Mouse (Mus musculus) forebrain, embryonic 15.5 days (tissue): Measurements from ENCODE around the gene Nell2. TPM values are rescaled to one million over a fixed set of nuclear protein-coding genes. Genes with fewer than 3 reads are reported as not detected.

Experiments used
- ATAC-seq: fragments of 200-750 bp; cut with Nextera tagmentation; replicated peaks from 2 replicates; pipeline ENCODE4 v1.8.0; 2017; ENCODE audit warnings: mild to moderate bottlenecking, moderate TSS enrichment, moderate library complexity
- H3K27ac ChIP-seq: fragments of 300-500 bp; sonication (generic); replicated peaks from 2 replicates; pipeline ENCODE4 v1.5.1; 2015; ENCODE audit warnings: mild to moderate bottlenecking, inconsistent platforms
- H3K27me3 ChIP-seq: fragments of 300-500 bp; sonication (generic); 2 replicates; pipeline ENCODE4 v1.6.1; 2015; ENCODE audit warnings: inconsistent platforms
- H3K36me3 ChIP-seq: fragments of 300-500 bp; sonication (generic); 2 replicates; pipeline ENCODE4 v1.6.1; 2015; ENCODE audit warnings: mild to moderate bottlenecking, inconsistent platforms
- H3K4me1 ChIP-seq: fragments of 300-500 bp; sonication (generic); 2 replicates; pipeline ENCODE4 v1.6.1; 2015; ENCODE audit warnings: inconsistent platforms
- H3K4me2 ChIP-seq: fragments of 300-500 bp; sonication (generic); replicated peaks from 2 replicates; pipeline ENCODE4 v1.6.1; 2015; ENCODE audit warnings: mild to moderate bottlenecking, inconsistent platforms
- H3K4me3 ChIP-seq: fragments of 300-500 bp; sonication (generic); 2 replicates; pipeline ENCODE4 v1.5.1; 2015; ENCODE audit warnings: mild to moderate bottlenecking, inconsistent platforms
- H3K9ac ChIP-seq: fragments of 300-500 bp; sonication (generic); replicated peaks from 2 replicates; pipeline ENCODE4 v1.6.1; 2015; ENCODE audit warnings: mild to moderate bottlenecking, inconsistent platforms
- H3K9me3 ChIP-seq: fragments of 300-500 bp; sonication (generic); 2 replicates; pipeline ENCODE4 v1.6.1; 2016; ENCODE audit warnings: inconsistent platforms
- WGBS: fragments of 180-500 bp; shearing (Covaris S2); methylation state at CpG from one replicate; pipeline ENCODE4 v1.1.7; 2015; ENCODE audit warnings: mixed read lengths; 5-methylcytosine and 5-hydroxymethylcytosine counted together
- polyA plus RNA-seq: library from polyadenylated mRNA; unstranded; fragments of >200 nt; fragmentation: Nextera tagmentation; extraction: Ambion mirVana; gene quantifications from 2 replicates; pipeline ENCODE4 v1.2.1, GENCODE M21; 2015

Nell2 gene
- polyA plus RNA-seq, 1 experiment from 2014 or later, result 213 TPM

- no peak for ATAC-seq
- Histone ChIP-seq H3K4me2 (no peak overlapping the region), H3K9ac (no peak overlapping the region), H3K27me3 (no peaks in the 10 kb centered on the region), H3K27ac (peak overlapping the region; percentile 85), H3K9me3 (no peaks in the 10 kb centered on the region), H3K4me1 (peaks cover 11% of the 10 kb centered on the region), H3K4me3 (no peak overlapping the region), H3K36me3 (no peaks in the 10 kb centered on the region)
- 44% methylated on average over 9 of the region's 9 CpGs for WGBS
Measured at GRCm38 (mm10) chr15:95193661-95194280, 334.6 kb downstream of the Nell2 start.

GRCm38 (mm10) chr15:95192951-95193350 lies 335.4 kb downstream of the Nell2 start:
- ATAC-seq, result 0 out of 2 replicates have a peak, but pooled peaks have one; percentile 43
- no peak overlapping the region for H3K9ac ChIP-seq
- 66% methylated on average over 8 of the region's 8 CpGs for WGBS
- no peaks in the 10 kb centered on the region for H3K27me3 ChIP-seq
- H3K4me3 ChIP-seq, result no peak overlapping the region
- H3K9me3 ChIP-seq, result no peaks in the 10 kb centered on the region
- H3K36me3 ChIP-seq, result no peaks in the 10 kb centered on the region
- H3K27ac ChIP-seq, result peak overlapping the region; percentile 85
- H3K4me1 ChIP-seq, result peaks cover 11% of the 10 kb centered on the region
- H3K4me2 ChIP-seq, result no peak overlapping the region

- Histone ChIP-seq H3K9ac (no peak overlapping the region), H3K27me3 (no peaks in the 10 kb centered on the region), H3K27ac (peak overlapping the region; percentile 51), H3K36me3 (no peaks in the 10 kb centered on the region), H3K4me1 (peaks cover 16% of the 10 kb centered on the region), H3K4me2 (0 out of 2 replicates have a peak overlapping the region, but pooled peaks have one; percentile 2), H3K4me3 (no peak overlapping the region), H3K9me3 (no peaks in the 10 kb centered on the region)
- 33% methylated on average over 10 of the region's 10 CpGs for WGBS
- peak; percentile 89 for ATAC-seq
Measured at GRCm38 (mm10) chr15:95186226-95186625, 342.1 kb downstream of the Nell2 start.

- no peaks in the 10 kb centered on the region for H3K36me3 ChIP-seq
- H3K4me2 ChIP-seq, result peak overlapping the region; percentile 2; the same call in 1 of the 2 replicates
- WGBS, result 43% methylated on average over 9 of the region's 9 CpGs
- no peak overlapping the region for H3K9ac ChIP-seq
- H3K4me1 ChIP-seq, result peaks cover 16% of the 10 kb centered on the region
- no peak; the same call in 1 of the 2 replicates for ATAC-seq
- H3K9me3 ChIP-seq, result no peaks in the 10 kb centered on the region
- no peaks in the 10 kb centered on the region for H3K27me3 ChIP-seq
- H3K4me3 ChIP-seq, result no peak overlapping the region
- no peak overlapping the region for H3K27ac ChIP-seq
Measured at GRCm38 (mm10) chr15:95185419-95185818, 342.9 kb downstream of the Nell2 start.

- H3K4me1 ChIP-seq, result peaks cover 16% of the 10 kb centered on the region
- 89% methylated on average over 5 of the region's 5 CpGs for WGBS
- H3K27ac ChIP-seq, result no peak overlapping the region
- H3K4me3 ChIP-seq, result no peak overlapping the region
- H3K9ac ChIP-seq, result no peak overlapping the region
- no peak overlapping the region for H3K4me2 ChIP-seq
- H3K36me3 ChIP-seq, result no peaks in the 10 kb centered on the region
- no peak for ATAC-seq
- no peaks in the 10 kb centered on the region for H3K27me3 ChIP-seq
- H3K9me3 ChIP-seq, result no peaks in the 10 kb centered on the region
Measured at GRCm38 (mm10) chr15:95183450-95183849, 344.9 kb downstream of the Nell2 start.

GRCm38 (mm10) chr15:95156828-95157227 lies 371.5 kb downstream of the Nell2 start:
- peak; percentile 51; the same call in 1 of the 2 replicates for ATAC-seq

GRCm38 (mm10) chr15:95145118-95145517 lies 383.2 kb downstream of the Nell2 start:
- Histone ChIP-seq H3K36me3 (no peaks in the 10 kb centered on the region), H3K4me2 (no peak overlapping the region), H3K4me1 (no peaks in the 10 kb centered on the region), H3K9ac (no peak overlapping the region), H3K4me3 (no peak overlapping the region), H3K27me3 (no peaks in the 10 kb centered on the region), H3K27ac (no peak overlapping the region), H3K9me3 (no peaks in the 10 kb centered on the region)
- ATAC-seq, result no peak
- 85% methylated on average over 2 of the region's 2 CpGs for WGBS

More at GRCm38 (mm10) chr15:95156828-95157227, 371.5 kb downstream of the Nell2 start:
- no peaks in the 10 kb centered on the region for H3K9me3 ChIP-seq
- 0 out of 2 replicates have a peak, but pooled peaks cover 2% of the 10 kb centered on the region for H3K4me1 ChIP-seq
- H3K36me3 ChIP-seq, result no peaks in the 10 kb centered on the region
- peak overlapping the region; percentile 48; the same call in 1 of the 2 replicates for H3K27ac ChIP-seq
- 32% methylated on average over 3 of the region's 3 CpGs for WGBS
- H3K4me2 ChIP-seq, result no peak overlapping the region
- no peaks in the 10 kb centered on the region for H3K27me3 ChIP-seq
- H3K4me3 ChIP-seq, result no peak overlapping the region
- H3K9ac ChIP-seq, result no peak overlapping the region

GRCm38 (mm10) chr15:95144131-95144530 lies 384.2 kb downstream of the Nell2 start:
- WGBS, result 81% methylated on average over 2 of the region's 2 CpGs

GRCm38 (mm10) chr15:95138709-95139409 lies 389.5 kb downstream of the Nell2 start:
- Histone ChIP-seq H3K4me3 (no peak overlapping the region), H3K9ac (no peak overlapping the region), H3K9me3 (no peaks in the 10 kb centered on the region), H3K4me2 (no peak overlapping the region), H3K4me1 (peaks cover 15% of the 10 kb centered on the region), H3K36me3 (no peaks in the 10 kb centered on the region), H3K27ac (no peak overlapping the region), H3K27me3 (no peaks in the 10 kb centered on the region)
- ATAC-seq, result no peak
- 80% methylated on average over 12 of the region's 12 CpGs for WGBS

More at GRCm38 (mm10) chr15:95144131-95144530, 384.2 kb downstream of the Nell2 start:
- H3K36me3 ChIP-seq, result no peaks in the 10 kb centered on the region
- H3K4me3 ChIP-seq, result no peak overlapping the region
- no peaks in the 10 kb centered on the region for H3K4me1 ChIP-seq
- no peaks in the 10 kb centered on the region for H3K9me3 ChIP-seq
- H3K27me3 ChIP-seq, result no peaks in the 10 kb centered on the region
- ATAC-seq, result no peak
- H3K27ac ChIP-seq, result no peak overlapping the region
- no peak overlapping the region for H3K9ac ChIP-seq
- no peak overlapping the region for H3K4me2 ChIP-seq

- H3K36me3 ChIP-seq, result no peaks in the 10 kb centered on the region
- no peak overlapping the region for H3K9ac ChIP-seq
- H3K9me3 ChIP-seq, result no peaks in the 10 kb centered on the region
- H3K4me1 ChIP-seq, result peaks cover 15% of the 10 kb centered on the region
- no peak overlapping the region for H3K4me3 ChIP-seq
- no peak overlapping the region for H3K27ac ChIP-seq
- no peak for ATAC-seq
- no peaks in the 10 kb centered on the region for H3K27me3 ChIP-seq
- H3K4me2 ChIP-seq, result no peak overlapping the region
- 39% methylated on average over 10 of the region's 10 CpGs for WGBS
Measured at GRCm38 (mm10) chr15:95137018-95137810, 391.1 kb downstream of the Nell2 start.

- Histone ChIP-seq H3K4me1 (peaks cover 15% of the 10 kb centered on the region), H3K27ac (no peak overlapping the region), H3K36me3 (no peaks in the 10 kb centered on the region), H3K27me3 (no peaks in the 10 kb centered on the region), H3K9me3 (no peaks in the 10 kb centered on the region), H3K4me2 (no peak overlapping the region), H3K4me3 (no peak overlapping the region), H3K9ac (no peak overlapping the region)
- WGBS, result 87% methylated on average over 17 of the region's 17 CpGs
- ATAC-seq, result peak; percentile 64
Measured at GRCm38 (mm10) chr15:95135926-95136609, 392.3 kb downstream of the Nell2 start.
